Mouse (Mus musculus): ENCODE results near the gene Psmd9. TPM values are rescaled to one million over a fixed set of nuclear protein-coding genes. Genes with fewer than 3 reads are reported as not detected.

The Psmd9 gene
- polyA plus RNA-seq, 1 experiment from 2014 or later: 66.9 TPM

DNA sequence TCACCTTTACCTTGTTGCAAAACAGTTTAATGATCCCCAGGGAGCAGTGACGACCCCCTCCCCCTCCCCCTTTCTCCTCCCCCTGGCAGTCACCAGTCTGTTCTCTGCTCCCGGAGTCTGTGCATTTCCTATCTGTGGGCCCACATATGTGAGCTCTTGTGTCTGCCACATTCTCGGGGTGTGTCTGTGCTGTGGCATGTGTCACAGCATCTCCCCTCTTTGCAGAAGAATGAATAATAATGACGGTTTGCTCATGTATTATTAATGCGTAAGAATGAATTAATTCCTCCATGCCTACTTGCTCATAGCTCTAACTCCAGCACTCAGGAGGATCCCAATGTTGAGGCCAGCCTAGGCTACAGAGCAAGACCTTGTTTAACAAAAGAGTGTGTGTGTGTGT lies 103.7 kb downstream of the Psmd9 start:
- Histone ChIP-seq H3K4me3 (no peak overlapping the region), H3K36me3 (no peaks in the 10 kb centered on the region), H3K4me2 (no peak overlapping the region), H3K27ac (replicated peaks) (no peak overlapping the region), H3K9me3 (no peaks in the 10 kb centered on the region), H3K9ac (no peak overlapping the region), H3K4me1 (replicated peaks) (peaks cover 28% of the 10 kb centered on the region), H3K27me3 (no peaks in the 10 kb centered on the region)
- 56% methylated on average over 5 of the region's 5 CpGs for WGBS
- no peak for ATAC-seq (ENCODE audit: low read depth)

DNA sequence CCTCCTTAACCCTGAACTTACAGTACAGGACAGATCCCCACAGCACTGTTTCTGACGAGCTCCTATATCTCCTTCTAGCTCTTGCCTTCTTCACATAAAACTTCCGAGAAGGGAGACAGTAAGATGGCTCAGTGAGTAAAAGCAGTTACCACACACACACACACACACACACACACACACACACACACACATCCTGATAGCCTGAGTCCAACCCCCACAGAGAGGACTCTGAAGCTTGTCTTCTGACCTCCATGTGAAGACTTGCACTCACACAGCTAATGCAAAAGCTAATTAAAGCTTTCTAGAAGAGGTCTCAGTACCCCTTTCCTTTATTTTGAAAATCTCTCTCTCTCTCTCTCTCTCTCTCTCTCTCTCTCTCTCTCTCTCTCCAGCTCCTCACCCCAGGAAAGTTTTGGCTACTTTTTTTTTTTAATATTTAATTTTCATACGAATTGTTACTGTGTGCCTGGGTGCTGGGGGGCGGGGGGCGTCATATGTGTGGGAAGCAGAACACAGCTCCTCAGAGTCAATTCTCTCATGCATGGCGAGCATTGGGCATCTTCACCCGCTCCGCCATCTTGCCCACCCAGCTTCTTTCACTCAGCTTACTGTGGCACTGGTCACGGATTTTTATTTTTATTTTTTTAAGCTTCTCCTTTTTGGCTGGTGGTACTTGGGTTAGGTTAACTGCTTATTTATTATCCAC lies 107.6 kb downstream of the Psmd9 start:
- peak; percentile 45; the same call in 1 of the 2 replicates for ATAC-seq (ENCODE audit: low read depth)
- Histone ChIP-seq H3K4me1 (replicated peaks) (peaks cover 28% of the 10 kb centered on the region), H3K27me3 (no peaks in the 10 kb centered on the region), H3K9me3 (no peaks in the 10 kb centered on the region), H3K36me3 (no peaks in the 10 kb centered on the region), H3K4me2 (no peak overlapping the region), H3K4me3 (no peak overlapping the region), H3K9ac (no peak overlapping the region), H3K27ac (replicated peaks) (peak overlapping the region; percentile 38)
- WGBS: 68% methylated on average over 9 of the region's 9 CpGs

DNA sequence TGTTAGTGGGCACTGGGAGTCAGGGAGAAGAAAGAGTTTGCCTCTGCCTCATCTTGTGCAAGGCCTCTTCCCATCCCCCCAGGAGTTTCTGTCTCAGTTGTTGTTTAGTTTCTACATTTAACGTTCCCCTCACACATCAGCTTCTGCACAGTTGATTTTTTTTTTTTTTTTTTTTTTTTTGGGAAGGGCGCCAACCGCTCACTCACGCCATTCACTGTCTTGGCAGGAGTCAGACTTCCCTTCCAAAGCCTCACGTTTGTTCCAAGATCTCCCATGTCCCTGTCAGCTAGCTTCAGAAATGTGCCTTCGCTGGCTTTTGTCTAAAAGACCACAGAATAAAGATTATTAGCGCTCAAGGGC lies 108.1 kb downstream of the Psmd9 start:
- no peak overlapping the region for H3K4me3 ChIP-seq
- WGBS: 39% methylated on average over 7 of the region's 7 CpGs
- no peak overlapping the region for H3K9ac ChIP-seq
- H3K9me3 ChIP-seq: no peaks in the 10 kb centered on the region
- H3K27ac ChIP-seq (replicated peaks): peak overlapping the region; percentile 38
- no peaks in the 10 kb centered on the region for H3K36me3 ChIP-seq
- ATAC-seq (ENCODE audit: low read depth): peak; percentile 66; the same call in 1 of the 2 replicates
- no peaks in the 10 kb centered on the region for H3K27me3 ChIP-seq
- H3K4me2 ChIP-seq: no peak overlapping the region
- peaks cover 28% of the 10 kb centered on the region for H3K4me1 ChIP-seq (replicated peaks)

DNA sequence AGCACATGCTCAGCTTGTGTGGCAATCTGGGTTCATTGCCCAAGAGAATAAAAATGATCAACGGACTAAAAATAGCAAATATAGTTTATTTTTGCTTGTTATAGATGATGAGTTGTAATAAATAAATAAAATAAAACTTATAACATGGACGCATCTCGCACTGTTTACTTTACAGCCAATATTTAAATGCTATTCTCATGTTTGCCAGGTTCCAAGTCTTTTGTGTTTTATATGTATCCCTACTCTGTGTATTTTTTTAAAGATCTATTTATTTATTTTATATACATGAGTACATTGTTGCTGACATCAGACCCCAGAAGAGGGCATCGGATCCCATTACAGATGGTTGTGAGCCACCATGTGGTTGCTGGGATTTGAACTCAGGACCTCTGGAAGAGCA lies 108.5 kb downstream of the Psmd9 start:
- no peaks in the 10 kb centered on the region for H3K9me3 ChIP-seq
- H3K9ac ChIP-seq: no peak overlapping the region
- H3K27ac ChIP-seq (replicated peaks): no peak overlapping the region
- whole genome bisulfite sequencing: 81% methylated on average over 4 of the region's 4 CpGs
- H3K4me3 ChIP-seq: no peak overlapping the region
- H3K4me1 ChIP-seq (replicated peaks): peaks cover 28% of the 10 kb centered on the region
- no peaks in the 10 kb centered on the region for H3K27me3 ChIP-seq
- H3K36me3 ChIP-seq: no peaks in the 10 kb centered on the region
- no peak overlapping the region for H3K4me2 ChIP-seq
- no peak for ATAC-seq (ENCODE audit: low read depth)

DNA sequence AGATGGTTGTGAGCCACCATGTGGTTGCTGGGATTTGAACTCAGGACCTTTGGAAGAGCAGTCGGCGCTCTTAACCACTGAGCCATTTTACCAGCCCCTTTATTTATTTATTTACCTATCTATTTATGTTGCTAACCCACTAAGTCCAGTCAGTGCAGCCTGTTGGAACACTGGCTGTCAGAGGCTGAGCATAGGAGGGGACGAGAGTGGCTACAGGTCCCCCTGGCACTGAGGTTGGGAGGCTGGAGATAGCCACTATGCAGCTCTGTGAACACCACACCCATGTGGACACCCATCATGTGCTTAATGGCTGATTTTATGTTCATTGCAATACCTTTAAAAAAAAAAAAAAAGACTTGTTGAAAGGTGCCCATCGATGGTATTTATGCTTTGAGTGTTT lies 110.0 kb downstream of the Psmd9 start:
- Histone ChIP-seq H3K36me3 (no peaks in the 10 kb centered on the region), H3K4me1 (replicated peaks) (peaks cover 28% of the 10 kb centered on the region), H3K27ac (replicated peaks) (no peak overlapping the region), H3K9me3 (no peaks in the 10 kb centered on the region), H3K9ac (no peak overlapping the region), H3K27me3 (no peaks in the 10 kb centered on the region), H3K4me3 (no peak overlapping the region), H3K4me2 (no peak overlapping the region)
- WGBS: 95% methylated on average over 4 of the region's 4 CpGs
- ATAC-seq (ENCODE audit: low read depth): no peak

DNA sequence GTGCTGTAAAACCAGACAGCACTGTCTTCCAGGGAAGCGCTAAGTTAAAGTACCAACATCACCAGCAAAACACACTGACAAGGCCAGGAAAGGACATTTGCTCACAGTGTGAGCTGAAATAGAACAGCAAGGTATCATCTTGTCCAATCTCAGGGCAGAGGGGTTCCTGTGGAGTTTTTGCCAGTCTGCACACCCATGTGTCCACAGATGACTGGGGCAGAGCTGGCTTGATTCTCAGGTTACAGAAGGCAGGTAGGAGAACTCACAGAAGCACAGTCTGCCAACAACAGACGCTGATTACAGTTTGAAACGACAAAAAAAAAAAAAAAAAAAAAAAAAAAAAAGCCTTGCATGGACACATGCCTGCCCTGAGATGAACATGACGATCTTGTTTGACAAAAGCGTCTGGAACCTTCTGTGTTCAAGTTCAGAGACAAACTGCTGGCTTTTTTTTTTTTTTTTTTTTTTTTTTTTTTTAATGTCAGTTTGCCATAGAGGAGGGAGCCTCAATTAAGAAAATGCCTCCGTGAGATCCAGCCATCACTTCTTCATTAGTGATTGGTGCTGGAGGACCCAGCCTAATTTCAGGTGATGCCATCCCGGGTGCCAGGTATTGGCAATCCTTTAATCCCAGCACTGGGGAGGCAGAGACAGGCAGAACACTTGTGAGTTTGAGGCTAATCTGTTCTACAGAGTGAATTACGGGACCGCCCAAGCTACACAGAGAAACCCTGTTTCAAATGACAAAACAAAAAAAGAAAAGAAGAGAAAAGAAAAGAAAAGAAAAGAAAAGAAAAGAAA lies 112.3 kb downstream of the Psmd9 start:
- H3K27me3 ChIP-seq: no peaks in the 10 kb centered on the region
- 83% methylated on average over 9 of the region's 9 CpGs for WGBS

DNA sequence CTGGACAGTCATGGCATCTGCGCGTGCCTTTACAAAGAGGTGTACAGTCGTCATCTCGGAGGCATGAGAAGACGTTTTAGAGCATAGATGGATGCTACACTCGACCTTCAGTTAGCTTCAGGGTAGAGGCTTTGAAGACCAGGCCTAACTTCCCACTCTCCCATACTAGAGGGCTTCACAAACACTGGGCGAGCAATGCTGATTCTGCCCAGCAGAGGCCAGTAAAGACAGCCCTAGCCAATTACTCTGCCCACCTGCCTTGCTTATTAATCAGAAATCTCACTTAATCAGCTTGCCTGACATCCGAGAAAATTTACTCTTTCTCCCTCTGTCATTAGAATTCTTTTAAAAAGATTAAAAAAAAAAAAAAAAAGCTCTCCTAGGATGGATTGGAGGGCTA lies 116.0 kb downstream of the Psmd9 start:
- no peaks in the 10 kb centered on the region for H3K4me1 ChIP-seq (replicated peaks)
- H3K9me3 ChIP-seq: 0 out of 2 replicates have a peak, but pooled peaks cover 9% of the 10 kb centered on the region
- 0 out of 2 replicates have a peak, but pooled peaks have one; percentile 56 for ATAC-seq (ENCODE audit: low read depth)
- H3K27me3 ChIP-seq: no peaks in the 10 kb centered on the region
- H3K9ac ChIP-seq: no peak overlapping the region
- H3K36me3 ChIP-seq: no peaks in the 10 kb centered on the region
- H3K27ac ChIP-seq (replicated peaks): 0 out of 2 replicates have a peak overlapping the region, but pooled peaks have one; percentile 46
- no peak overlapping the region for H3K4me2 ChIP-seq
- H3K4me3 ChIP-seq: no peak overlapping the region
- WGBS: 41% methylated on average over 8 of the region's 8 CpGs

More for the DNA sequence above, 112.3 kb downstream of the Psmd9 start:
- Histone ChIP-seq H3K36me3 (no peaks in the 10 kb centered on the region), H3K4me2 (no peak overlapping the region), H3K4me1 (replicated peaks) (peaks cover 10% of the 10 kb centered on the region), H3K9me3 (no peaks in the 10 kb centered on the region), H3K27ac (replicated peaks) (no peak overlapping the region), H3K9ac (no peak overlapping the region), H3K4me3 (no peak overlapping the region)
- no peak for ATAC-seq (ENCODE audit: low read depth)

DNA sequence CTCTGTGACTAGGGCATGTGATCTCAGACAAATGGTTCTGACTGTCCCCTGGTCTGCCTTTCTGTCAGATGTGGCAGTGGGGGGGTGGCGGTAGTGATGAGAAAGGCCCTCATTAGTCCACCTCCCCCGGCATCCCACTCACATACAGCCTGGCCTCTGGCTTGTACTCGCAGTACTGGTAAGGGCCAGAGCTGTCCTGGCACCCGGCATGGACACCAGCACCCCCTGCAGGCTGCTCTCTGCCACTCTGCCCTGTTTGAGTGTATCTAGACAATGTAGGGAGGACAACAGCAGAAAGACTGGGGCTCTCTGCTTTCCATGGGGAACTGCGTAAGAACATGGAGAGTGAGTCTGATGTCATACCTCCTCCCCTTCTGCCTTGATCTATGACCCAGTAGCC lies 118.9 kb downstream of the Psmd9 start:
- Histone ChIP-seq H3K4me2 (no peak overlapping the region), H3K9ac (no peak overlapping the region), H3K4me3 (no peak overlapping the region), H3K9me3 (0 out of 2 replicates have a peak, but pooled peaks cover 9% of the 10 kb centered on the region), H3K4me1 (replicated peaks) (no peaks in the 10 kb centered on the region), H3K27ac (replicated peaks) (no peak overlapping the region), H3K27me3 (no peaks in the 10 kb centered on the region), H3K36me3 (no peaks in the 10 kb centered on the region)
- ATAC-seq (ENCODE audit: low read depth): no peak
- 86% methylated on average over 5 of the region's 5 CpGs for WGBS

DNA sequence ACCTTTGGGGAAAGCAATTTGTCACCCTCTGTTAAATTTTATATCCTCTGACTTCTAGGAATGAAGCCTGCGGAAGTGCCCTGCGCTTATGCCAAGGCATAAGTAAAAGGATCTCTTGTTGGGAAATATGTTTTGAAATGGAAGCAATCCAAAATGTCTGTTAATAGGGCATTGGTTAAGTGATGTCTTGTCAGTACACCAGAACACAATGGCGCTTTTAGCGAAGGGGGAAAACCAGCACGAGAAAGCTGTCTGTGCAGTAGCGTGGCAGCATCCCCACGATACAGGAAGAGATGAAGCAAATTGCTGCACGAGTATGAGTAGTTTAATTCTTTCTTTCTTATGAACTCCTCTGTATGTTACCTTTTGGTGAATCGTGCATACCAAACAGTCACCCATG lies 125.4 kb downstream of the Psmd9 start:
- no peak for ATAC-seq (ENCODE audit: low read depth)

DNA sequence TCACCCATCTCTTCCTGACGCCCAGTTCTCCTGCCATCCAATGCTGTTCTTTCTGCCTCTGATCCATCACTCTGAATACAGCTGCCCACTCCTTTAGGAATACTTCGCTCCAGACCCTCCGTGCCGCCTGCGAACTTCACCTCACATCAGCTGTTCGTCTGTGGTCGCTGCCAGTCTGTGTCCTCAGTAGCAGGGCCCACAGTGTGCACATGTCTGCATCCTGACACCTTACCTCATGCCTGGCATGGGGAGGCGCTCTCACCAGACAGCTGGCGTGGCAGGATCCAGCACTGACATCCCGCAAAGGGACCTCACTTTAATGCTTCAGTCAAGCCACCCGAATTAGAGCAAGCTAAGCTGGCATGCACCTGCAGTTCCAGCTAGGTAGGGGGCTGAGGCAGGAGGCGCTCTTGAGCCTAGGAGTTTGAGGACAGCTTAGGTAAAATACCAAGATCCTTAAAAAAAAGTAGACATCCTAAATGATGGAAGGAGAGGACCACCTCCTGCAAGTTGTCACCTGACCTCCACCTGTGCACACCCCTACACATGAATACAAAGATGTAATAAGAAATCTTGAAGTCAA lies 127.1 kb downstream of the Psmd9 start:
- WGBS: 68% methylated on average over 12 of the region's 12 CpGs
- no peak for ATAC-seq (ENCODE audit: low read depth)
- H3K9me3 ChIP-seq: no peaks in the 10 kb centered on the region
- no peak overlapping the region for H3K9ac ChIP-seq
- H3K4me3 ChIP-seq: no peak overlapping the region
- peaks cover 30% of the 10 kb centered on the region for H3K4me1 ChIP-seq (replicated peaks)
- no peak overlapping the region for H3K27ac ChIP-seq (replicated peaks)
- no peak overlapping the region for H3K4me2 ChIP-seq
- no peaks in the 10 kb centered on the region for H3K27me3 ChIP-seq
- no peaks in the 10 kb centered on the region for H3K36me3 ChIP-seq

More for the DNA sequence above, 125.4 kb downstream of the Psmd9 start:
- Histone ChIP-seq H3K27me3 (no peaks in the 10 kb centered on the region), H3K27ac (replicated peaks) (peak overlapping the region; percentile 38; the same call in 1 of the 2 replicates), H3K4me3 (no peak overlapping the region), H3K4me2 (no peak overlapping the region), H3K9me3 (no peaks in the 10 kb centered on the region), H3K9ac (0 out of 2 replicates have a peak overlapping the region, but pooled peaks have one; percentile 47), H3K36me3 (no peaks in the 10 kb centered on the region), H3K4me1 (replicated peaks) (peaks cover 14% of the 10 kb centered on the region)
- 59% methylated on average over 9 of the region's 9 CpGs for WGBS

DNA sequence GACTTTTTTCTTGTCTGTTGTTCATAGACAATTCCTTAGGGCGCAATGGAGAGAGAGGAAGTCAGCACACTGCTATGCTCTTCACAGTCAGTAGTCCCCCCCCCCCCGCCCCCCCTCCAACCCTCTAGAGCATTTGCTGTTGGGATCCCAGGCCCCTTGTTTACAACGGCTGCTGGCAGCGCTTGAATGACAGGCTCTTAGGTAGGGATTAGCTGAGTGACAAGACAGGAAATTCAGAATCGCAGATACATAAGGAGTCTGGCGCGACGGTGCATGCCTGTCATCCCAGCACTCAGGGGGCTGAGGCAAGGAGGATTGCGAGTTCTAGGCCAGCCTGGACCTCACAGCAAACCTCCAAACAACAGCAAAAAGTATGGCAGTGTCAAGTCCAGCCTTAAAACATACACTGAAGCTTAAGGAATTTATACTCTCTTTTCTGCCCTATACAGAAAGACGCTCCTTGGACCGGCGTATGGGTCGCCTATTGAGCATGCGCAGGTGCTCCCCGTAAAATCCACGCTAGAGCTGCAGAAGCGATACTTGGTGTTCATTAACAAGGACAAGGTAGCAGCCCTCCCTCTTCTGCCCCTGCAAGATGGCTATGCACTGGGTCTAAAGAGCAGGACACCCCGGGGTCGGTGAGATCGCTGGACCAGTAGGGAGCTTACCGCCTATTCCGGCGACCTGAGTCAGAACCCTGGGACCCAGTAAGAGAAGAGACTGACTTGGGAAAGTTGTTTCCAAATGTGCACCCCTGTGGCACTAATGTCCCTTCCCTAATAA lies 128.0 kb downstream of the Psmd9 start:
- no peak overlapping the region for H3K4me3 ChIP-seq
- no peak overlapping the region for H3K27ac ChIP-seq (replicated peaks)
- no peaks in the 10 kb centered on the region for H3K27me3 ChIP-seq
- H3K9me3 ChIP-seq: no peaks in the 10 kb centered on the region
- no peaks in the 10 kb centered on the region for H3K36me3 ChIP-seq
- H3K4me1 ChIP-seq (replicated peaks): peaks cover 39% of the 10 kb centered on the region
- no peak overlapping the region for H3K4me2 ChIP-seq
- 63% methylated on average over 23 of the region's 23 CpGs for WGBS
- H3K9ac ChIP-seq: no peak overlapping the region
- ATAC-seq (ENCODE audit: low read depth): no peak

Data from neural tube, embryonic 13.5 days (tissue).